Mouse (Mus musculus) erythroblast, embryonic 14.5 days (primary cell): ENCODE data around the gene Gm7075.

Experiments
- GATA1 ChIP-seq: IDR thresholded peaks from 2 replicates; pipeline ENCODE4 v1.6.1; 2012; ENCODE audit warnings: low read length, inconsistent platforms, mixed read lengths
- TAL1 ChIP-seq: IDR thresholded peaks from 3 replicates; pipeline ENCODE4 v1.6.1; 2012; ENCODE audit warnings: low read length, inconsistent platforms, mixed read lengths

DNA sequence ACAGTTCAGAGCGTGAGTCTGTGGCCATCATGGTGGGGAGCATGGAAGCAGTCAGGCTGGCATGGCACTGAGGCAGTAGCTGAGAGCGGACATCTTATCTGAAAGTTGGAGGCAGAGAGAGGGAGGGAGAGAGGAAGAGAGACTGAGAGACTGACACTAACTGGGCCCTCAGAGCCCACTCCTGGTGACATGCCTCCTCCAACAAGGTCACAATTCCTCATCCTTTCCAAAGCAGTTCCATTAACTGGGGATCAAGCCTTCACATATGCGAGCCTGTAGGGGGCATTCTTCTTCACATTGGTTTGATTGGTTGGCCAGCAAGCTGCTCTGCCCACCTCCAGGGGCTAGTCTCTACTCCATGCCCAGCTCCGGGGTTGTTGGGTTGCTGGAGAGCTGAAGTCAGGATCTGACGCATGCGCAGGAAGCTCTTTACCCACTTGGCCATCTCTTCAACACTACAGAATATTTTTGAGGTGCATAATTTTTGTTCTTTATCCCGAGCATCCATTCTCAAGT lies 9.7 kb upstream of the Gm7075 start:
- TF ChIP-seq GATA1 (no peak), TAL1 (no peak)
